Comparison of ENCODE assay signal across 7 mouse cellular contexts in genomic region chr2:104069704-104070185, GRCm38 (mm10). TPM values are rescaled to one million over a fixed set of nuclear protein-coding genes. Genes with fewer than 3 reads are reported as not detected.
DNase-seq lines count a peak whose midpoint lies in the region; ATAC-seq lines count a peak whose summit lies in the region.

Cd59b (plus strand) TSS chr2:104069849.

- H3K4me3 ChIP-seq in intestine, embryonic 15.5 days (replicated peaks) = peak within 1 kb of the TSS; percentile 41
- peak within 1 kb of the TSS; percentile 39 for H3K4me3 ChIP-seq in neural tube, embryonic 15.5 days (replicated peaks)

- H3K27ac ChIP-seq in intestine, embryonic 15.5 days = peak within 1 kb of the TSS; percentile 48; the same call in 1 of the 2 replicates
- no peak within 1 kb of the TSS for H3K27ac ChIP-seq in neural tube, embryonic 15.5 days (replicated peaks)

- ATAC-seq in common myeloid progenitor, adult 5-6 weeks (replicated peaks; ENCODE audit: low read depth, poor library complexity, severe bottlenecking) = peak; percentile 96
- peak; percentile 95 for ATAC-seq in intestine, embryonic 15.5 days
- peak; percentile 83 for ATAC-seq in neural tube, embryonic 15.5 days (ENCODE audit: low FRiP score)

- peak within 1 kb of the TSS; percentile 64 for H3K4me2 ChIP-seq in intestine, embryonic 15.5 days (replicated peaks)
- peak within 1 kb of the TSS; percentile 62 for H3K4me2 ChIP-seq in neural tube, embryonic 15.5 days

- H3K9ac ChIP-seq in intestine, embryonic 15.5 days = peak within 1 kb of the TSS; percentile 30
- H3K9ac ChIP-seq in neural tube, embryonic 15.5 days (replicated peaks) = 0 out of 2 replicates have a peak within 1 kb of the TSS, but pooled peaks have one; percentile 5

- intact Hi-C loops in gastrocnemius, postnatal 36 days (cut with DNase I) = loop anchor here (2.0 kb wide), 1 partner anchor 23 kb away; no protein-coding TSS in a partner anchor

- H3K27me3 ChIP-seq in intestine, embryonic 15.5 days (replicated peaks) = no peaks in the 10 kb centered on the region
- no peaks in the 10 kb centered on the region for H3K27me3 ChIP-seq in neural tube, embryonic 15.5 days (replicated peaks)

- WGBS in intestine, embryonic 15.5 days = 10% methylated on average over 13 of the region's 13 CpGs
- 8% methylated on average over 13 of the region's 13 CpGs for WGBS in neural tube, embryonic 15.5 days

- no peaks in the 10 kb centered on the region for H3K36me3 ChIP-seq in intestine, embryonic 15.5 days
- H3K36me3 ChIP-seq in neural tube, embryonic 15.5 days = no peaks in the 10 kb centered on the region

- peak; percentile 78 for DNase-seq in adrenal gland, adult 2 months
- DNase-seq in gastrocnemius, postnatal 36 days = peak; percentile 17 to 30
- peak; percentile 51 to 64 for DNase-seq in lung, adult 18-20 months
- DNase-seq in urinary bladder, postnatal 25 days (ENCODE audit: low spot score) = peak; percentile 24

- peaks cover 3% of the 10 kb centered on the region; the same call in 1 of the 2 replicates for H3K4me1 ChIP-seq in intestine, embryonic 15.5 days (replicated peaks)
- H3K4me1 ChIP-seq in neural tube, embryonic 15.5 days = peaks cover 9% of the 10 kb centered on the region

- H3K9me3 ChIP-seq in intestine, embryonic 15.5 days = no peaks in the 10 kb centered on the region
- H3K9me3 ChIP-seq in neural tube, embryonic 15.5 days (replicated peaks) = no peaks in the 10 kb centered on the region

RNA-seq across cellular contexts. Expression of gene Cd59b, which starts in this region (rescaled TPM):
- 10 to 100 TPM; 10.5 to 12.5 TPM for total RNA-seq in adrenal gland, adult 2 months (2021)
- 7.8 and 10.6 TPM in 2 replicates for polyA plus RNA-seq in adrenal gland, adult 2 months (2012; rRNA removed)
- 6.5 and 18.1 TPM in 2 replicates for total RNA-seq in common myeloid progenitor, adult 5-6 weeks (2017)
- total RNA-seq in gastrocnemius, postnatal 36 days (2021) = 1 to 10 TPM; 1.6 to 2.9 TPM
- polyA plus RNA-seq in intestine, embryonic 15.5 days (2015; fragmentation: Nextera tagmentation; extraction: Ambion mirVana) = 5.9 and 6.7 TPM in 2 replicates
- polyA plus RNA-seq in neural tube, embryonic 15.5 days (2015; fragmentation: Nextera tagmentation; extraction: Ambion mirVana) = 3.8 and 4.2 TPM in 2 replicates

Comparison
In these comparisons a context has a peak if more than half of its experiments do, and no peak if none do; other contexts are left out.
1. DNase-seq: peak in every context shown above with its lines; median percentile 78 in adrenal gland, adult 2 months; 58 in lung, adult 18-20 months; 24 in urinary bladder, postnatal 25 days; 24 in gastrocnemius, postnatal 36 days.